Mouse (Mus musculus) kidney, adult 2 months (tissue): Measurements from ENCODE around the gene Cdc14b.

ENCODE experiments used
- CTCF ChIP-seq: fragments of 200-500 bp; conservative IDR thresholded peaks from 2 replicates; pipeline ENCODE4 v1.5.1; 2011; ENCODE audit warnings: low read depth, mild to moderate bottlenecking, control low read depth, low read length, moderate library complexity, mixed read lengths; ENCODE audit not compliant: insufficient read depth, insufficient read length
- POLR2A ChIP-seq: fragments of 200-500 bp; IDR thresholded peaks from one replicate; pipeline ENCODE4 v1.6.1; 2011; ENCODE audit warnings: low read depth, low read length, control low read depth

DNA sequence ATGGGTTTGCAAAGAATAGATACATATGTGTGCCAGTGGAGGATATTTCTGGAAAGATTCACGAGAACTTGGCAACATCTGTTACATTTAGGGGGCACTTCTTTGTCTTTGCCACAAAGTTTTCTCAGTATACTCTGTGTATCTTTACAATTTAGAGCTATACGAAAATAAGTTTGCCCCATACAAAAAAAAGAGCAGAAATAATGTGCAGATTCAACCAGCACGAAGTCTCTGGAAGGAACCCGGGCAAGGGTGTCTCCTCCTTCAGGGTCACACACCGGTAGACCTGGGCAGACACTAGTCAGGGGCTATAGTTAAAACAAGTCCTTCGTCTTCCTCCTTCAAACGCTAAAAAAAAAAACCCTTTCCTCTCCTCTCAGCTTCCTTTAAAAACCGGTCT lies 1.7 kb downstream of the Cdc14b start:
- TF ChIP-seq POLR2A (no peak), CTCF (no peak)
